In the genomic region with DNA sequence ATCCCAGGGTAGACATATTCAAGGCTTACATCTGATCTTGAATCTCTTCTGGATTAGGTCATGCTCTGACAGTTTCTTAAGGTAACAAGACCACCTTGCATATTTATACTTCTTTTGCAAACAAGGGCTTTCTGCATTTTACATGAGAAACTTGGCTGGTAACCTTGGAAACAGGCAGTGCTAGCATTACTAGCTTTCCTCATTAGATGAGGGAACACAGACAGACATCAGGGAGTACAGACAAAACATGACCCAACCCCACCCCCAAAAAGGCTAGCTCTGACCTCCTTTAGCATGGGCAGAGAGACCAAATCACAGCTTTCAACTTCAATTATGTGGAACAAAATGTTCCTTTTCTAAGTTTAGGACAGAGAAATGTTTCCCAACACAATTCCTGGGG, we compare ENCODE assay signal across 33 mouse cellular contexts.
DNase-seq lines count a peak whose midpoint lies in the region; ATAC-seq lines count a peak whose summit lies in the region.
"Had no signal": no experiment of that assay in that cellular context is flagged by ENCODE, and none has a peak within 500 bp of the region (broad histone marks: within the 10 kb centered on the region; RNA-seq: fewer than 3 reads in every experiment).

No protein-coding gene starts in this region.

- no peaks in the 10 kb centered on the region for H3K36me3 ChIP-seq in intestine, embryonic 16.5 days (ENCODE audit: control insufficient read depth, insufficient read depth, low read length)
- H3K36me3 ChIP-seq: heart, embryonic 10.5 days; heart, embryonic 15.5 days; hindbrain, embryonic 13.5 days; limb, embryonic 12.5 days; liver, embryonic 15.5 days; lung, embryonic 15.5 days; midbrain, embryonic 12.5 days; neural tube, embryonic 12.5 days had no signal

- no peaks in the 10 kb centered on the region for H3K4me1 ChIP-seq in intestine, embryonic 16.5 days (ENCODE audit: control insufficient read depth, insufficient read depth, low read length)
- H3K4me1 ChIP-seq: heart, embryonic 10.5 days; heart, embryonic 15.5 days; hindbrain, embryonic 13.5 days; limb, embryonic 12.5 days; liver, embryonic 15.5 days; lung, embryonic 15.5 days; midbrain, embryonic 12.5 days; neural tube, embryonic 12.5 days had no signal

- no peak overlapping the region for H3K4me3 ChIP-seq in intestine, embryonic 16.5 days (ENCODE audit: low read length)
- H3K4me3 ChIP-seq: erythroblast, embryonic 14.5 days; gastrocnemius, adult 2 months; heart, embryonic 10.5 days; heart, embryonic 15.5 days; hindbrain, embryonic 13.5 days; layer of hippocampus, adult 2 months; left cerebral cortex, adult 2 months; limb, embryonic 12.5 days; liver, embryonic 15.5 days; lung, embryonic 15.5 days; midbrain, embryonic 12.5 days; myocyte; neural tube, embryonic 12.5 days had no signal

- intact Hi-C loops in heart, postnatal 36 days (cut with DNase I) = no loop called here

- H3K9ac ChIP-seq in intestine, embryonic 16.5 days (ENCODE audit: low read depth, low read length) = no peak overlapping the region
- H3K9ac ChIP-seq: heart, embryonic 15.5 days; hindbrain, embryonic 13.5 days; limb, embryonic 12.5 days; liver, embryonic 15.5 days; lung, embryonic 15.5 days; midbrain, embryonic 12.5 days; neural tube, embryonic 12.5 days had no signal

- H3K9me3 ChIP-seq in intestine, embryonic 16.5 days (ENCODE audit: control insufficient read depth, low read length) = no peaks in the 10 kb centered on the region
- H3K9me3 ChIP-seq: heart, embryonic 10.5 days; heart, embryonic 15.5 days; hindbrain, embryonic 13.5 days; limb, embryonic 12.5 days; liver, embryonic 15.5 days; lung, embryonic 15.5 days; midbrain, embryonic 12.5 days; neural tube, embryonic 12.5 days had no signal

- DNase-seq in heart, adult 11 months = peak; percentile 90
- no peak for DNase-seq in heart, postnatal 36 days
- peak; percentile 2 for DNase-seq in lung, postnatal 25 days (ENCODE audit: low spot score)
- DNase-seq in lung, postnatal 10 days = no peak
- peak; percentile 4 for DNase-seq in ovary, adult 18-20 months (ENCODE audit: low spot score)
- no peak for DNase-seq in ovary, postnatal 10 days (ENCODE audit: low spot score)
- DNase-seq: adrenal gland, postnatal 14 days; cerebellum, adult 2 months; cerebellum, postnatal 14 days; gastrocnemius, adult 2 months; gastrocnemius, postnatal 36 days; kidney, adult 2 months; kidney, postnatal 36 days; retina, postnatal 1 day; right cerebral cortex, postnatal 25 days; spleen, adult 18-20 months; thymus, adult 18-20 months; thymus, postnatal 25 days had no signal

- no peak for ATAC-seq in intestine, embryonic 16.5 days
- ATAC-seq: CD4-positive, CD25-positive, alpha-beta regulatory T cell, adult 4 months had no signal

- no peaks in the 10 kb centered on the region for H3K27me3 ChIP-seq in intestine, embryonic 16.5 days (replicated peaks; ENCODE audit: control insufficient read depth, insufficient read depth, low read length)
- H3K27me3 ChIP-seq: heart, embryonic 15.5 days; hindbrain, embryonic 13.5 days; limb, embryonic 12.5 days; liver, embryonic 15.5 days; lung, embryonic 15.5 days; midbrain, embryonic 12.5 days; neural tube, embryonic 12.5 days had no signal

- H3K4me2 ChIP-seq in intestine, embryonic 16.5 days (ENCODE audit: low read depth, low read length) = no peak overlapping the region
- H3K4me2 ChIP-seq: heart, embryonic 15.5 days; hindbrain, embryonic 13.5 days; limb, embryonic 12.5 days; liver, embryonic 15.5 days; lung, embryonic 15.5 days; midbrain, embryonic 12.5 days; neural tube, embryonic 12.5 days had no signal

- H3K27ac ChIP-seq in intestine, embryonic 16.5 days (ENCODE audit: low read length) = no peak overlapping the region
- H3K27ac ChIP-seq: gastrocnemius, adult 2 months; heart, embryonic 10.5 days; heart, embryonic 15.5 days; hindbrain, embryonic 13.5 days; layer of hippocampus, adult 2 months; left cerebral cortex, adult 2 months; limb, embryonic 12.5 days; liver, embryonic 15.5 days; lung, embryonic 15.5 days; midbrain, embryonic 12.5 days; neural tube, embryonic 12.5 days; stomach, postnatal 0 days had no signal

Comparison
In these comparisons a context has a peak if more than half of its experiments do, and no peak if none do; other contexts are left out.
1. DNase-seq: peak in heart, adult 11 months (single experiment), lung, postnatal 25 days (single experiment) and ovary, adult 18-20 months (single experiment); none in heart, postnatal 36 days (0 of 2), lung, postnatal 10 days (single experiment) and ovary, postnatal 10 days (single experiment).